Mouse (Mus musculus) megakaryocyte, embryonic 14.5 days (primary cell): ENCODE measurements around the gene Vrk3.

Source experiments
- FLI1 ChIP-seq: IDR thresholded peaks from 2 replicates; pipeline ENCODE4 v1.6.1; 2012; ENCODE audit warnings: low read length, inconsistent platforms, mixed read lengths
- GATA1 ChIP-seq: IDR thresholded peaks from 3 replicates; pipeline ENCODE4 v1.6.1; 2012; ENCODE audit warnings: mixed read lengths, low read length, inconsistent platforms, borderline replicate concordance

- TF ChIP-seq FLI1 (no peak), GATA1 (no peak)
These were observed 60.7 kb downstream of the Vrk3 start for GRCm38 (mm10) chr7:44808927-44809326.
